Mouse (Mus musculus): ENCODE data around the gene Plekha6. TPM values are rescaled to one million over a fixed set of nuclear protein-coding genes. Genes with fewer than 3 reads are reported as not detected.
A peak's percentile ranks its signal among the peaks of the same experiment; 100 is the strongest.

The Plekha6 gene
- total and polyA plus RNA-seq, 3 experiments, result 11.8 to 28.5 TPM; not detected in 1

DNA sequence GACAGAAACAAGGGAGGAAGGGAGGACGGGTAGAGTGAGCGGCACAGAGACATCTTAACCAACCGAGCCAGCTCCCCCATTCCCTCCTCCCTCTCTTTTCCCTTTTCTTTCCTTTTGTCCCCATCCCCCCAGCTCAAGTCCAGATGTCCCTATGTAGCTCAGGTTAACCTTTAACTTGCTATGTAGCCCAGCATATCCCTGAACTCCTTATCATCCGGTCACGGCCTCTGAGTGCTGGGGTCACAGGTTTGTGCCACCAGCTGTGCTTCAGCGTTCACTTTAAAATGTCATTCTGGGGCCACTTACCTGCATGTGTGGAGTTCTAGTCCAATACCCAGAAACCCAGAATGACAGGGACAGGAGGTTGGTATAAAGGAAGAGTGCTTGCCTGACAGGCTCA lies 39.9 kb upstream of the Plekha6 start:
- H3K4me1 ChIP-seq (ENCODE audit: control insufficient read depth in 1 of 2, insufficient read depth in 2 of 2, low read length in 2 of 2), result peaks cover 17 to 19% of the 10 kb centered on the region in 2 experiments
- TF ChIP-seq CTCF (IDR thresholded peaks at IDR 0.05 in 2 of 3, conservative IDR thresholded peaks at IDR 0.05 in 1 of 3; ENCODE audit: control insufficient read depth in 1 of 3, insufficient read depth in 1 of 3, low read depth in 2 of 3, low read length in 3 of 3, poor library complexity in 1 of 3, severe bottlenecking in 1 of 3) (no peak), USF1 (IDR thresholded peaks at IDR 0.05; ENCODE audit: low read depth, low read length) (no peak), SMC3 (IDR thresholded peaks at IDR 0.05; ENCODE audit: low read depth, low read length) (no peak)
- H3K79me2 ChIP-seq (ENCODE audit: control insufficient read depth, insufficient read depth, low read length, poor library complexity), result no peaks in the 10 kb centered on the region
- no peak overlapping the region for H3K9ac ChIP-seq (ENCODE audit: control insufficient read depth, low read depth, low read length, poor library complexity, severe bottlenecking)
- DNase-seq (ENCODE audit: low read depth, low spot score), result no peak
- H3K27me3 ChIP-seq (ENCODE audit: control insufficient read depth in 1 of 2, insufficient read depth in 2 of 2, low read length in 2 of 2), result no peaks in the 10 kb centered on the region
- H3K9me3 ChIP-seq (replicated peaks; ENCODE audit: insufficient read depth, low read length), result no peaks in the 10 kb centered on the region
- no peak overlapping the region for H3K4me3 ChIP-seq (ENCODE audit: control insufficient read depth in 1 of 2, insufficient read depth in 1 of 2, low read depth in 2 of 2, low read length in 2 of 2)
- peaks cover 0 to 17% of the 10 kb centered on the region in 2 experiments; a peak in 2 of 4 replicates for H3K36me3 ChIP-seq (ENCODE audit: control insufficient read depth in 1 of 2, insufficient read depth in 2 of 2, low read length in 2 of 2)
- no peak overlapping the region for H3K27ac ChIP-seq (ENCODE audit: control insufficient read depth, low read depth, low read length)

DNA sequence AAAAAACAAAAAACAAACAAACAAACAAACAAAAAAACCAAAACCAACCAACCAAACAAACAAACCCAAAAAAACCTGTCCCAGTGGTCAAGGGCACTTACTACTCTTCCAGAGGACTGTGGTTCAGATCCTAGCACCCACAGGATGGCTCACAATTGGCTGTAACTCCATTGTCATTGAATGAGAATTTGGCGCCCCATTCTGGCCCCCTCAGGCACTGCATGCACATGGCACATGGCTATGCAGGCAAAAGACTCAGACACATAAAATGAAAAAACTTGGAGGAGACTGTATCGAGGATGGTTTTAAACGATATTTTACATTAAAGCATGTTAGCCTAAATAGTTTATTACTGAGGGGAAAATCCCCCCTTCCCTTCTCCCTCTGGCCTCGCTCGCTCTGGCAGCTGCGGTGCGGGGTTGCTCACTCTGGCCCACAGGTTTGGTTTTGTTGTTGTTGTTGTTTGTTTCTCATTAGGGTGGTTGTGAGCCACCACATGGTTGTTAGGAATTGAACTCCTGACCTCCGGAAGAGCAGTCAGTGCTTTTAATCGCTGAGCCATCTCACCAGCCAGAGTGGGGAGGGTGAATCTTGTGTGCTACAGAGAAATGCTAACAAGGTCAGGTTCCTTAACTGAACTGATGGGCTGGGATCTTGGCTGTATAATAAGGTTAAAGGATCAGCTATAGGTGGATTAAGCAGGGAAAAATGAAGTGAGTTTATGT lies 38.2 kb upstream of the Plekha6 start:
- no peak for TF ChIP-seq ZKSCAN1 (IDR thresholded peaks at IDR 0.05; ENCODE audit: low read depth, low read length)
- TF ChIP-seq MYC (IDR thresholded peaks at IDR 0.05; ENCODE audit: low read depth, low read length), result 0 out of 2 replicates have a peak, but pooled peaks have one; percentile 54
- peak; percentile 55 for TF ChIP-seq SMC3 (IDR thresholded peaks at IDR 0.05; ENCODE audit: low read depth, low read length)
- TF ChIP-seq RAD21 (IDR thresholded peaks at IDR 0.05; ENCODE audit: low read depth, low read length), result peak; percentile 55
- peak; percentile 23; the same call in 1 of the 2 replicates for TF ChIP-seq ZC3H11A (IDR thresholded peaks at IDR 0.05; ENCODE audit: low read depth, low read length)
- TF ChIP-seq CTCF (IDR thresholded peaks at IDR 0.05 in 2 of 3, conservative IDR thresholded peaks at IDR 0.05 in 1 of 3; ENCODE audit: control insufficient read depth in 1 of 3, insufficient read depth in 1 of 3, low read depth in 2 of 3, low read length in 3 of 3, poor library complexity in 1 of 3, severe bottlenecking in 1 of 3), result peak; percentile 45 to 67 (median 60); a peak in 5 of 6 replicates
- no peak for TF ChIP-seq CHD2 (IDR thresholded peaks at IDR 0.05; ENCODE audit: low read length)
- no peak for TF ChIP-seq MEF2A (IDR thresholded peaks at IDR 0.05; ENCODE audit: extremely low read depth, insufficient replicate concordance, low read depth, low read length, poor library complexity, severe bottlenecking)
- Histone ChIP-seq H3K9ac (ENCODE audit: control insufficient read depth, low read depth, low read length, poor library complexity, severe bottlenecking) (no peak overlapping the region), H3K27ac (ENCODE audit: control insufficient read depth, low read depth, low read length) (no peak overlapping the region), H3K79me2 (ENCODE audit: control insufficient read depth, insufficient read depth, low read length, poor library complexity) (peaks cover 3% of the 10 kb centered on the region; the same call in 1 of the 2 replicates), H3K36me3 (ENCODE audit: control insufficient read depth in 1 of 2, insufficient read depth in 2 of 2, low read length in 2 of 2) (peaks cover 0 to 2% of the 10 kb centered on the region in 2 experiments; a peak in 2 of 4 replicates), H3K4me1 (ENCODE audit: control insufficient read depth in 1 of 2, insufficient read depth in 2 of 2, low read length in 2 of 2) (peaks cover under 1 to 3% of the 10 kb centered on the region in 2 experiments; a peak in 2 of 4 replicates), H3K9me3 (replicated peaks; ENCODE audit: insufficient read depth, low read length) (no peaks in the 10 kb centered on the region), H3K4me3 (ENCODE audit: control insufficient read depth in 1 of 2, insufficient read depth in 1 of 2, low read depth in 2 of 2, low read length in 2 of 2) (no peak overlapping the region), H3K27me3 (ENCODE audit: control insufficient read depth in 1 of 2, insufficient read depth in 2 of 2, low read length in 2 of 2) (no peaks in the 10 kb centered on the region)
- peak; percentile 57 for DNase-seq (ENCODE audit: low read depth, low spot score)

DNA sequence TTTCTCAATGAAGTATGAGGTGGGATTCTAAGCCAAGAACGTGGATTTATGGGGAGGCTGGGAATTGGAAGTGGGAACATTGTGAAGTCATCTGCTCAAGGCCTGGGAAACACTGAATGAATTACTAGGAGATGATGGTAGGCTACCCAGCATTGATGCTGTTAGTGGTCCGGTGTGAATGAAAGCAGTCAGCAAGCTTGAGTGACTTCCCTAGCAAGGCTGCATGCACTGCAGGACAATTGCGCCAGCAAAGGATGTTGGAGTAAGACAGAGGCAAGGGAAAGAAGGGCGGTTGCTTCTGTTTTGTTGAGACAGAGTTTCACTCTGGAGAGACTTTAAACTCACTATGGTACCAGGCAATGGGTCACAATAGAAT lies 37.7 kb upstream of the Plekha6 start:
- Histone ChIP-seq H3K36me3 (ENCODE audit: control insufficient read depth in 1 of 2, insufficient read depth in 2 of 2, low read length in 2 of 2) (0 out of 4 replicates have a peak, but pooled peaks cover 0 to 2% of the 10 kb centered on the region in 2 experiments), H3K9ac (ENCODE audit: control insufficient read depth, low read depth, low read length, poor library complexity, severe bottlenecking) (no peak overlapping the region), H3K4me3 (ENCODE audit: control insufficient read depth in 1 of 2, insufficient read depth in 1 of 2, low read depth in 2 of 2, low read length in 2 of 2) (no peak overlapping the region), H3K79me2 (ENCODE audit: control insufficient read depth, insufficient read depth, low read length, poor library complexity) (peaks cover 5% of the 10 kb centered on the region), H3K4me1 (ENCODE audit: control insufficient read depth in 1 of 2, insufficient read depth in 2 of 2, low read length in 2 of 2) (peaks cover 0 to 2% of the 10 kb centered on the region in 2 experiments; a peak in 2 of 4 replicates), H3K9me3 (replicated peaks; ENCODE audit: insufficient read depth, low read length) (no peaks in the 10 kb centered on the region), H3K27me3 (ENCODE audit: control insufficient read depth in 1 of 2, insufficient read depth in 2 of 2, low read length in 2 of 2) (no peaks in the 10 kb centered on the region), H3K27ac (ENCODE audit: control insufficient read depth, low read depth, low read length) (no peak overlapping the region)
- TF ChIP-seq MAFK (IDR thresholded peaks at IDR 0.05; ENCODE audit: borderline replicate concordance, low read depth, low read length), result no peak
- TF ChIP-seq KAT2A (conservative IDR thresholded peaks at IDR 0.05; ENCODE audit: low read depth, low read length), result no peak
- DNase-seq (ENCODE audit: low read depth, low spot score), result no peak

All from MEL (cell line).